Mouse (Mus musculus): Measurements from ENCODE around the gene Grifin. TPM values are rescaled to one million over a fixed set of nuclear protein-coding genes. Genes with fewer than 3 reads are reported as not detected.

Grifin gene
- polyA plus RNA-seq, 1 experiment, result 2.7 TPM

DNA sequence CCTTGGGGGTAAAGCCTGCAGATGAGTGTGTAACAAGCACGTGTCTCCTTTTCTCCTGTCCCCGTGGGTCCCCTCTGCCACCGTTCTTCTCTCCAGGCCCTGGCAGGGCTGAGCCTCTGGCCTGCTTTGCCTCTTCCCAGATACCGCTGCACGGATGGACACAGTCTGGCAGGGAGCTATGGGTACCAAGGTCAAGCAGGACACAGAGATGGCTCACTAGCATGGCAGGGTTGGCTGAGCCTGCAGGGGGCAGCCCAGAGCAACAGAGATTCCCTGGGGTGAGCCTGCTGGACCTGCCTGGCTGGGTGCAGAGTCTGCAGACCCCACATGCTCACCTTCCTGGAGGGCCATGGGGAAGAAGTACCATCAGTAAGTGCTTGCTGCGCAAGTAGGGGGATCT, 985 bp upstream of the Grifin start:
- H3K36me3 ChIP-seq (ENCODE audit: control insufficient read depth, insufficient read depth, low read length), result no peaks in the 10 kb centered on the region
- TF ChIP-seq CTCF (IDR thresholded peaks at IDR 0.05; ENCODE audit: borderline replicate concordance, control insufficient read depth, extremely low read depth, insufficient read depth, low read length, poor library complexity) (peak; percentile 39; the same call in 1 of the 2 replicates), POLR2A (IDR thresholded peaks at IDR 0.05; ENCODE audit: control insufficient read depth, extremely low read depth, insufficient read depth, low read length, poor library complexity) (no peak)
- H3K4me3 ChIP-seq (ENCODE audit: control insufficient read depth, insufficient read depth, low read length), result no peak overlapping the region
- H3K27ac ChIP-seq (ENCODE audit: control insufficient read depth, insufficient read depth, low read length), result no peak overlapping the region
- no peaks in the 10 kb centered on the region for H3K27me3 ChIP-seq (ENCODE audit: control insufficient read depth, insufficient read depth, low read length)
- DNase-seq, result peak; percentile 73
- peaks cover 55% of the 10 kb centered on the region for H3K4me1 ChIP-seq (replicated peaks; ENCODE audit: control insufficient read depth, insufficient read depth, low read length)
- WGBS, result 72% methylated on average over 6 of the region's 6 CpGs

DNA sequence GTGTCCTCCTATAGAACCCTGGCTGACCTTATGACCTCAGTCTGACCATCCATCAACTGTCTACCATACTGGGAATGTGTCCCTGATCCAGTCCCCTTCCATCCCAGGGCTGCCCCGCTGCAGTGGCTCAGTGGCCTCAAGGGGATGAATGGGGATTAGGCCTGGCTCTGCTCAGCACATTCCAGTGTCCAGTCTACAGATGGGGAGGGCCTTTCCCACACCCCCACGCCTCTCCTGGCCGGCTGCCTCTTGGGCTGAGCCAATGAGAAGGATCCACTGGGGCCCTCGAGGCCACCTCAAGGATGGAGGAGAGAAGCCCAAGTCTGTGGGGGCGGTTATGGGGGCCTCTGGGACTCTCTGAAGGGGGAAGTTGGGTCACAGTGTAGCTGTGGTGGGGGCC, 580 bp upstream of the Grifin start:
- no peaks in the 10 kb centered on the region for H3K36me3 ChIP-seq (ENCODE audit: control insufficient read depth, insufficient read depth, low read length)
- no peak for DNase-seq

DNA sequence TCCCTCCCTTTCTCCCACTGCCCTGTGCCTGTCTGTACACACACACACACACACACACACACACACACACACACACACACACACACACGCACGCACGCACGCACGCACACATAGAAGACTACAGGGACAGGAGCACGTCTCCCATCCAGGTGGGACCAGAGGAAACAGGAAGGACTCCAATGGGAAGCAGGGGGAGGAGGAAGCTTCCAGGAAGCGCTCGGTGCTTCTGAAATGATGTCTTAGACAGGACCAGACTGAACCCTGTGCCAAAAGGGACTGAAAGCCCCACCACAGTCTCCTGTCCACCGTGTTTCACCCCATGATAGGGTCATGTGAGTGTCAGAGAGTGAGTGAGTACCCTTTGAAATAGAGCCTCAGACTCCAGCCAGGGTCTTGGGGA, 2.3 kb downstream of the Grifin start:
- H3K4me3 ChIP-seq (ENCODE audit: control insufficient read depth, insufficient read depth, low read length), result no peak overlapping the region
- no peaks in the 10 kb centered on the region for H3K27me3 ChIP-seq (ENCODE audit: control insufficient read depth, insufficient read depth, low read length)
- peaks cover 39% of the 10 kb centered on the region for H3K4me1 ChIP-seq (replicated peaks; ENCODE audit: control insufficient read depth, insufficient read depth, low read length)
- no peak for DNase-seq
- no peak for TF ChIP-seq CTCF (IDR thresholded peaks at IDR 0.05; ENCODE audit: borderline replicate concordance, control insufficient read depth, extremely low read depth, insufficient read depth, low read length, poor library complexity)
- TF ChIP-seq POLR2A (IDR thresholded peaks at IDR 0.05; ENCODE audit: control insufficient read depth, extremely low read depth, insufficient read depth, low read length, poor library complexity), result no peak
- WGBS, result 76% methylated on average over 9 of the region's 9 CpGs
- no peaks in the 10 kb centered on the region for H3K36me3 ChIP-seq (ENCODE audit: control insufficient read depth, insufficient read depth, low read length)
- H3K27ac ChIP-seq (ENCODE audit: control insufficient read depth, insufficient read depth, low read length), result no peak overlapping the region

More for the DNA sequence above, 580 bp upstream of the Grifin start:
- TF ChIP-seq CTCF (IDR thresholded peaks at IDR 0.05; ENCODE audit: borderline replicate concordance, control insufficient read depth, extremely low read depth, insufficient read depth, low read length, poor library complexity) (no peak), POLR2A (IDR thresholded peaks at IDR 0.05; ENCODE audit: control insufficient read depth, extremely low read depth, insufficient read depth, low read length, poor library complexity) (no peak)
- no peak overlapping the region for H3K27ac ChIP-seq (ENCODE audit: control insufficient read depth, insufficient read depth, low read length)
- WGBS, result 72% methylated on average over 5 of the region's 5 CpGs
- no peak overlapping the region for H3K4me3 ChIP-seq (ENCODE audit: control insufficient read depth, insufficient read depth, low read length)
- no peaks in the 10 kb centered on the region for H3K27me3 ChIP-seq (ENCODE audit: control insufficient read depth, insufficient read depth, low read length)
- H3K4me1 ChIP-seq (replicated peaks; ENCODE audit: control insufficient read depth, insufficient read depth, low read length), result peaks cover 54% of the 10 kb centered on the region

DNA sequence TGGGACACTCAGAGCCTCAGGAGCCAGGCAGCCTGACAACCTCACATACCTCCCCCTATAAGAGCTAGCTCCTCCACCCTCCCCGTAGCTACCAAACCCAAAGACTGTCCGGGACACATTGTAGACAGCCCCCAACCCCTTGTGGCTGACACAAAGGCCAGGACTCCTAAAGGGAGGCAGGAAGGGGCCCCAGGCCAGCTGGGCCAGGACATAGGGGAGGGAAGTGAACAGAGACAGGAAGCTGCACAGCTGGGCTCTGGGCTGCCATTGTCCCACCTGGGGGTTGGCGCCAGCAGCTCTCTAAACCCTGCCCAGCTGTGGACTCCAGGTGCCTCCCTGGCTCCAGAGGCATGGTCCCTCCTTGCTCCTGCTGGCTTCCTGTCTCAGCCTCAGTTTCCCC, 8.0 kb downstream of the Grifin start:
- H3K27ac ChIP-seq (ENCODE audit: control insufficient read depth, insufficient read depth, low read length), result no peak overlapping the region
- WGBS, result 28% methylated on average over 3 of the region's 3 CpGs
- H3K36me3 ChIP-seq (ENCODE audit: control insufficient read depth, insufficient read depth, low read length), result no peaks in the 10 kb centered on the region
- DNase-seq, result peak; percentile 27
- no peaks in the 10 kb centered on the region for H3K27me3 ChIP-seq (ENCODE audit: control insufficient read depth, insufficient read depth, low read length)
- TF ChIP-seq CTCF (IDR thresholded peaks at IDR 0.05; ENCODE audit: borderline replicate concordance, control insufficient read depth, extremely low read depth, insufficient read depth, low read length, poor library complexity) (no peak), POLR2A (IDR thresholded peaks at IDR 0.05; ENCODE audit: control insufficient read depth, extremely low read depth, insufficient read depth, low read length, poor library complexity) (no peak)
- H3K4me3 ChIP-seq (ENCODE audit: control insufficient read depth, insufficient read depth, low read length), result no peak overlapping the region
- peaks cover 10% of the 10 kb centered on the region for H3K4me1 ChIP-seq (replicated peaks; ENCODE audit: control insufficient read depth, insufficient read depth, low read length)

DNA sequence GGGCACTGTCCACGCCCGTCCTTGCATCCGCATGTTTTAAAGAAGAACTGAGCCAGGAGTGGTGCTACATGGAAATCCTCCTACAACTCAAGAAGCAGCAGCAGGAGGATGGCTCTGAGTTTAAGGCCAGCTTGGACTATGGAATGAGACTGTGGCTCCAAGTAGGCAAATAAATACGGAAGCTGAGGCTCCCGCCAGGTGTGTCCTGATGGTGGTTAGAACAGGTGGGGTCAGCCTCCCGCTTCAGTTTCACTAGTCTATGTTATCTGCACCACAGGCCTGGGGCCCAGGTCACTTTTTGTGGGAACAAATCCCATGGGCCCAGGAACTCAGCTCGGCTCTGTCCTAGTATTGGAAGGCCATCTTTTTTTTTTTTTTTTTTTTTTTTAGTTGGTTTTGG, 11.2 kb downstream of the Grifin start:
- Histone ChIP-seq H3K27ac (ENCODE audit: control insufficient read depth, insufficient read depth, low read length) (no peak overlapping the region), H3K27me3 (ENCODE audit: control insufficient read depth, insufficient read depth, low read length) (no peaks in the 10 kb centered on the region), H3K4me3 (ENCODE audit: control insufficient read depth, insufficient read depth, low read length) (no peak overlapping the region), H3K4me1 (replicated peaks; ENCODE audit: control insufficient read depth, insufficient read depth, low read length) (peaks cover 10% of the 10 kb centered on the region), H3K36me3 (ENCODE audit: control insufficient read depth, insufficient read depth, low read length) (no peaks in the 10 kb centered on the region)
- 95% methylated on average over 7 of the region's 7 CpGs for WGBS
- TF ChIP-seq POLR2A (IDR thresholded peaks at IDR 0.05; ENCODE audit: control insufficient read depth, extremely low read depth, insufficient read depth, low read length, poor library complexity), result no peak
- no peak for TF ChIP-seq CTCF (IDR thresholded peaks at IDR 0.05; ENCODE audit: borderline replicate concordance, control insufficient read depth, extremely low read depth, insufficient read depth, low read length, poor library complexity)
- no peak for DNase-seq

DNA sequence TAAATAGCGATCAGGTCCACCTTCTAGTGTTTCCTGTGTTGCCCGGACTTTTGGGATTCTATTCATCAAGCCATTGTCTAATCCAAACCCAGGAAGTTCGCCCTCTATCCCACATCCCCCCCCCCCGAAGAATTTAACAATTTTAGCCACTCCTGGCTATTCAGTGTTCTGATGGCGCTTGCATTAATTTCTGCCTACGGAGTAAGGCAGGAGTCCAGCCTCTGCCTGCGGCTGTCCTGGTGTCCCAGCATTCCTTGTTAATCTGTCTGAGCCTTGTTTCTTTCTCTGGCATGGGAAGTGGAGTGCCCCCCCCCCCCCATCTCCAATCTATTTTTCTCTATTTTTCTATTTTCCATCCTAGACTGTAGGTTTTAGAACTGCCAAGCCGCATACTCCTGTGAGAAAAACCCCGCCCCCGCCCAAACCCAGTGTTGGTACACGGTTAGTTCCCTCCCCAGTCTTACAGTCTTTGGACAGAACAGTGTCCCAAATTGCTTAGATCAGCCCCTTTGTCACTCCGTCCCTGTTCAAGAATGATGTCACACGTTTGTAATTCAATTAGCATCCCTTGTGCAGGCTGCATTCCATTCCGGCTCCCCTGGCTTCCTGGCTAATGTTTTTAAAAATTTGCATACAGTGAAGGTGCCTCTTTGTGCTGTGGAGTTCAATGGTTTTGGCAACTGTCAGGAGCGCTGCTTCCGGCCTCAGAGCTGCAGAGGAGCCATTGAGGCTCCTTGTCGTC, 15.4 kb downstream of the Grifin start:
- Histone ChIP-seq H3K4me1 (replicated peaks; ENCODE audit: control insufficient read depth, insufficient read depth, low read length) (no peaks in the 10 kb centered on the region), H3K27me3 (ENCODE audit: control insufficient read depth, insufficient read depth, low read length) (no peaks in the 10 kb centered on the region), H3K36me3 (ENCODE audit: control insufficient read depth, insufficient read depth, low read length) (no peaks in the 10 kb centered on the region), H3K4me3 (ENCODE audit: control insufficient read depth, insufficient read depth, low read length) (no peak overlapping the region), H3K27ac (ENCODE audit: control insufficient read depth, insufficient read depth, low read length) (no peak overlapping the region)
- WGBS, result 72% methylated on average over 17 of the region's 17 CpGs
- no peak for DNase-seq
- TF ChIP-seq POLR2A (IDR thresholded peaks at IDR 0.05; ENCODE audit: control insufficient read depth, extremely low read depth, insufficient read depth, low read length, poor library complexity) (no peak), CTCF (IDR thresholded peaks at IDR 0.05; ENCODE audit: borderline replicate concordance, control insufficient read depth, extremely low read depth, insufficient read depth, low read length, poor library complexity) (no peak)

Measured in thymus, adult 2 months (tissue).